Mouse (Mus musculus) heart, postnatal 36 days (tissue): ENCODE data around the gene L3mbtl4. TPM values are rescaled to one million over a fixed set of nuclear protein-coding genes. Genes with fewer than 3 reads are reported as not detected.

Experiments
- DNase-seq, 2 experiments: peaks; one replicate each; pipeline ENCODE4 v3.0.0; 2021 to 2022
- intact Hi-C: fragments of 180-260 bp; cut with DNase I; formaldehyde crosslinking; loops from one replicate; pipeline ENCODE4 v1.15.1; 2025
- total RNA-seq, 2 experiments: library from RNA; stranded (reverse); gene quantifications; 2 replicates each; pipeline ENCODE4 v1.2.3; 2021

L3mbtl4 gene
- total RNA-seq, 2 experiments from 2014 or later = not detected

DNA sequence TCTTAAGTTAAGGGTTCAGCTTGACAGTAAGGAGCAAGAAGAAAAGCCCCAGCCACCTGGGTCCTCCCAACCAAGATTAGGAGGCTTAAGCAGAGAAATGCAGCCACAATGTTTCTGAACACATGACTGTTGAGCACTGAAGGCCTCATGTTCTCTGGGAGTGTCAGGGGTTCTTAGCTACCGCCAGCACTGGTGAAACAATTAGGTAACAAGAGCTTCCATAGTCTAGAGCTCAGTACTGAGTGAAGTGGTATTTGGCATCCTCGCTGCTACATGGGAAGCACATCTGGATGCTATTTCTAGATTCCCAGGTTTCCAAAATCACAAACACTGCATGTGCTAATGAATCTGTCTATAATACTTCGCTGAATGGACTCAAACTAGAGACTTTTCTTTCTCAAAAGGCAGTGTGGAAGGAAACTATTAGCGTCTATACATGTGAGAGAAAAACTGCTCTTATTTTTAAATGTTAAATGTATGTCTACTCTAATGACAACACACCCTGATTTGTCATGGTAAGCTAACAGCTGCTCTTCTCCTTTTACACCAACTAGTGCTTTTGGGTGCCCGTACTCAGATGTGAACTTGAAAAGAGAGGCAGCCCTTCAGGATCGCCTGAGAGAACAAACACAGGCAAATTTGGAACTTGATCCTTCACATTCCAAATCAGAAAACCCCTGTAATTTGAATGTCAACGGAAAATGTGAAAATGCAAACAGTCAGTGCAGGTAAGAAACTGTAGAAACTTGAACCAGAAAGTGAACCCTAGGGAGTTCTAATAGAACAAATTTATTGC, 356.2 kb downstream of the L3mbtl4 start:
- no peak for DNase-seq
- intact Hi-C loops = no loop called here

DNA sequence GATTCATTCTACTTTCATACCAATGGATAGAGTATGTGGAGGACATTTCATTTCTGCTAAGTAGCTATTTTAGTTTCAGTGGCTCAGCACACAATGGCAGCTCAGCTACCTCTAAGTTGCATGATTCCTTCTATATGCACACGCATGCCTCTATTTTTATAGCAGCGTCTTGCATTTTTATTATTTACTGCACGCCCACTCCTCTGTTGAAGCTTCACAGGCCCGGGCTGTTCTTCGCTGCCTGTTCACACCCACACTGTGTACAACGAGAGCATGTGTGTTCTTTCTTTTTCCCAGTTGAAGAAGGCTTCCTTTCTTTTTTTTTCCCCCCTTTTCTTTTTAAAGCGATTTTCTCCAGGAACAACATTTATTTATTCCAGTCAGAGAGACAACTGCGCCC, 357.8 kb downstream of the L3mbtl4 start:
- no peak for DNase-seq
- intact Hi-C loops = no loop called here

GRCm38 (mm10) chr17:68640187-68640586, 366.6 kb downstream of the L3mbtl4 start:
- intact Hi-C loops = no loop called here

DNA sequence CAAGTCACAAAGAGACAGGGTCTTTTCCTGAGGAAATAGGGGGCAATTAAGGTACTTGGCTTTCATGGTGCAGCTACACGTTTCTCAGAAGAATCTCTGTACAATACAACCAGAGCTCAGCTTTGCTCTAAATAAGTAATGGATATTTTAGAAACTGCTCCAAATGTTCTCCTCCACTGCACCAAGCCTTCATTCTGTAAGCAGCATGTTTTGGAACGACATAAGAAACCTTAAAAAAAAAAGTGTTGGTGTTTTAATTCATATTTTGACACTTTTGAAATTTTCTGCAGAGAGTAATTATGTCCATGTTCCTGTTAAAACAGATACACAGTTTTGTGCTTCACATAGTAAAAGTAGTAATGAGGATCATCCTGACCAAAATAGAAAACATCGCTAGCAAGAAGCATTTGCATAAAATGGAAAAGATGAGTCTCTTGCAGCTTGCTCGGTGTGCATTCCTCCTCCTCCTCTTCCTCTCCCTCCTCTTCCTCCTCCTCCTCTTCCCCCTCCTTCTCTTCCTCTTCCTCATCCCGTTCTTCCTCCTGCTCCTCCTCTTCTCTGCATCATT, 369.0 kb downstream of the L3mbtl4 start:
- intact Hi-C loops = no loop called here
- DNase-seq = no peak

More at GRCm38 (mm10) chr17:68640187-68640586, 366.6 kb downstream of the L3mbtl4 start:
- DNase-seq = no peak

DNA sequence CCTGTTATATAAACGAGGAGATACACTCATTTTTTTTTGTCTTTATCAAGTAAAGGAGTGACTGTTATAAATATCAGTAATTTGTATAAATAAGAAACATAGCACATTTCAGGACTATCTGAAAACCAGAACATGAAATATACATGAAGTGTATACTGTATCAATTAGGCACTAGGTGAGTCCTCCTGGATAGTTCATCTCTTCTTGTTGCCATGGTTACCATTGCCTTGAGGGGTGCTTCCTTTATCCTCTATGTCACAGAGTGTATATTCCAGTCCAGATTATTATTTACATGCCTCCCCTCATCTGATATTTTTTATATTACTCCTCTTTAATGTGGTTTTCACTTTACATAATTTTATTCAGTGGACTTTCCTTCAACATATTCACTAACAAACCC, 392.9 kb downstream of the L3mbtl4 start:
- DNase-seq = no peak
- intact Hi-C loops = no loop called here

DNA sequence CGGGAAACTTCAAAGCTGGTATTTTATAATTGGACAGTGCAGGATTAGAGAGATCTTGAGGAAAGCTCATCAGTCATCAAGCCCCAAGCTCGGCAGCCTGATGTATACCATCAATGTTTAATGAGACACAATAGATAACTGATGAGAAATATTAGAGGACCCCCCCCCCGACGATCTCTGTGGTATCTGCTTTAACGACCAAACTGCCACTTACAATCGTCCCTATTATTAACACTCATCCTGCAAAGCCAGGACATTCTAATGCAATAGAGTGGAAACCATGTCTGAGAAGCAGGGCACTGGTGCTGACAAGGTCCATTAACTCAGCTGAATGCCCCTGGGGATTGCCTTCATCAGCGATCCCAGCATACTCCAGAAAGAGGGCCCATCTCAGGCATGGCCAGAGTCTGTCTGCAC, 398.5 kb downstream of the L3mbtl4 start:
- intact Hi-C loops = no loop called here
- no peak for DNase-seq

- DNase-seq = no peak
- intact Hi-C loops = no loop called here
These were observed 437.1 kb downstream of the L3mbtl4 start for GRCm38 (mm10) chr17:68710701-68711100.

DNA sequence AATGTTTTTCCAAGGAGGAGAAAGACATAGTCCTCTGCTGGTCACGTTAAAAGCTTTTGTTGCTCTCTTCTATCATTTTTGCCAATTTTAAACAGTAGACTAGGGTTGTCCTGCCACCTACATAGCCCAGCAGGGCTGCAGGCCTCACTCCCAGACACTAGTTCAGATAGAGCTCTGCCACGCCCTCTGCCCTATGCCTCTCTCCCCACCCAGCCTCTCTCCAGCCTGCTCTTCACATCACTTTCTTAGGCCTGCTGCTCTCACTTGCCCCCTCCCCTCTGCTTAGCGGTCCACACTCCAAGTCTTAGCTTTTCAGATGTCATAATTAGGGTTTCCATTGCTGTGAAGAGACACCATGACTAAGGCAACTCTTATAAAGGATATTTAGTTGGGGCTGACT, 437.8 kb downstream of the L3mbtl4 start:
- DNase-seq = no peak
- intact Hi-C loops = no loop called here

- intact Hi-C loops = no loop called here
- DNase-seq = peak in 1 of 2 experiments; percentile 8
These were observed 474.7 kb downstream of the L3mbtl4 start for GRCm38 (mm10) chr17:68748296-68748695.

DNA sequence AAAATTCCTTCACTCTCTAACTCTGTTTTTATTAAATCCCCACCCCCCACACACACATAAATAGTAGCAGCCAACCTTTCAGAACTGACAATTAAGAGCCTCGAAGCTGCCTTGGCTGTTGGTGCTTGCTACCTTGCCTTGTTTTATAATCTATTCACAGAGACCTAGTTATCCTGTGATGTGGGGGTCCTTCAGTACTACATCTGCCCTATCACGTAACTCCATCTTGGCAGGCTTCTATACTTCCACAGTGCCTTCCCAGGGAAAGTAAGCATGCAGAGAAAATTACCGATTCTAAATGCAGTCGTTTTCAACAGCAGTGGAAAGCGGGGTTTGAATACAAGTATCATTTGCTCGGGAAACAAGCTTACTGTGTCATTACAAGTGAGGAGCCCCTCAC, 476.9 kb downstream of the L3mbtl4 start:
- no peak for DNase-seq
- intact Hi-C loops = no loop called here

DNA sequence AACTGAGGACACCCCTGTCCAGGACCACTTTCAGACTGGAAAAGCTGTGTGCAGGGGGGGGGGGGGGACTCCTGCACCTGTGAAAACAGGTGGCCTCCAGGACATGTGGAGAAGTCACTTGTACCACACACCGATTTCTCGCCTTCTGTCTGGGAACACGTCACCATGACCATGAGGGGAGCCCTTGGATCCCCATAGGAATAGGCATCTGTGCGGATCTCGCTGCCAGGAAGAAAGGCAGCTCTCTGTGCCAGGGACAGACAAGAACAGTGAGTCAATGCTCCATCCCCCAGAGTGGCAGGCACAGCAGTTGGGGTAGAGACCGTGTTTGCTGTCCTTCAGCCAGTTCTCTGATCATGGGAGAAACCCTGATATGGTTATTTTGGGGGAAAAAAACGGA, 479.5 kb downstream of the L3mbtl4 start:
- intact Hi-C loops = no loop called here

GRCm38 (mm10) chr17:68754789-68755188, 481.2 kb downstream of the L3mbtl4 start:
- intact Hi-C loops = no loop called here

More for the DNA sequence above, 479.5 kb downstream of the L3mbtl4 start:
- DNase-seq = no peak

GRCm38 (mm10) chr17:68758428-68758827, 484.8 kb downstream of the L3mbtl4 start:
- intact Hi-C loops = no loop called here
- no peak for DNase-seq

More at GRCm38 (mm10) chr17:68754789-68755188, 481.2 kb downstream of the L3mbtl4 start:
- no peak for DNase-seq

- no peak for DNase-seq
- intact Hi-C loops = no loop called here
These were observed 485.3 kb downstream of the L3mbtl4 start for GRCm38 (mm10) chr17:68758936-68759335.

- intact Hi-C loops = no loop called here
- DNase-seq = no peak
These were observed 486.4 kb downstream of the L3mbtl4 start for GRCm38 (mm10) chr17:68759978-68760377.

DNA sequence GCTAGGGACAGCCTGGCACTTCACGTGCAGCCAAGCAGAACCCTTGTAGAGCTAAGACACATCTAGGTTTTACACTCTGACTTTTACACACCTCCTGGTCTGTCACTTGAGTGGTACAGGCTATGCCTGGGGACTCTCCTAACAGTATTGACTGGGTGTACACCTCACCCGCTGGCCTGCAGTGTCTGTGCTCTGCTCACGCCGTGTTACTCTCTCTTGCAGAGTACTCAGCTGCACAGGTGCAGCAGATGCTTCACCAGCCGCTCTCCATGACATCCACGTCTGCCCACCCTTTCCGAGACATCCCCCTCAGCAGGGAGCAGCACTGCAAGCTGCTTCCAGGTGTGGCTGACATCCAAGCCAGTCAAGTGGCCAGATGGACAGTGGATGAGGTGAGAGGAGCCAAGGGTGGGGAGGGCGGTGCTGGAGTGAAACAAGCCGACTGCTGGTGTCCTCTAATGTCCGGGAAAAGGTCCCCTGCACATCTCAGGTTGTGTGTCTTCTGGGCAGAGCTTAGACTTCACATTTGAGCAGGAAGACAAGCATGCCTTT, 490.8 kb downstream of the L3mbtl4 start:
- no peak for DNase-seq
- intact Hi-C loops = no loop called here

GRCm38 (mm10) chr17:68769561-68769960, 496.0 kb downstream of the L3mbtl4 start:
- intact Hi-C loops = no loop called here
- DNase-seq = no peak

DNA sequence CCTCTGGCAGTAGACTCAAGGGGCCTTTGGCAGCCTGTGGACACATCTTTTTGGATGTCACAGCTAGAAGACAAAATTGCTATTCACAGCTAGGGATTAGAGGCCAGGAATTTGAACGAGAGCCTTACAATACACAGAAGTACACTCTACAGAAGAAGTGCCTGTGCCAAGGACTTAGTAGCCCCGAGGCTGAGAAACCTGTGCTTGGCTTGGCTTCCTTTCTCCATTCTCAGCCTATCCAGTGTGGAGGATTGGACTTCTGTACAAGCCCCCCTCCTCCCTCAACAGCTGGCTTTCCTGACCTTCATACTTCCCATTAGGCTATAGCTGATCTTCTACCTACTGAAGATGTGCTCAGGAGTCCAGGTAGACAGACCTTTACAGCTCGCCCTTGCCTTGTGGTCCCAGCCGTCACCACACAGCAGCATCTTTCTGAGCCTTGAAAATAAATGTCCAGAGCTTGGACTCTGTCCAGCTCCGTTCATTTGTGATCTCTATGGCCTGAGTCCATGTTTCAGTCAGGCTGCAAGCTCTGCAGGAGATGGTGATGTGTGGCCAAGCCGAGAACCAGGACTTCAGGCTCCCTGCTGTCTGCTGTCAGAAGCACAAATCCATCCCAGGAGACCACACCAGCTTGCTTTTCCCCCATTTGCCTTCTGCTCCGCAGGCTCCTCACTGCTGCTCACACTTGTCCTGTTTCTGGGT, 497.6 kb downstream of the L3mbtl4 start:
- intact Hi-C loops = no loop called here
- DNase-seq = no peak

DNA sequence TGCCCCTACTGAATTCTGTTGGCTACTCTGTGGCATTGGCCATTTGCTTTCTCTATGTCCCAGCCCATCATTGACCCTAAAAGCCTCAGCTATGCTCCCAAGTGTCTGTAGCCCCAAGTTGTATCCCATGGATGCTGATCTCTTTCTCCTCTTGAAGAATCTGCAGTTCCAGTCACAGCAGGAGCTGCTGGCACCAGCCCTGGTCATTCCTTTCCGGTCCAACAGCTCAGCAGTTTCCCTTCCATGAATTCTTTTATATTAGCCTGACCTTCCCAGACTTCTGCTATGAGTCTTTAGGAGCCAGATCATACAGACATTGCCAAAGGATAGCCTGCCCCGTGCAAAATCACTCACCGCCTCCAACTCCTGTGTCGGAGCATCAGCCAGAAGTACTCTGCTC, 520.1 kb downstream of the L3mbtl4 start:
- intact Hi-C loops = no loop called here
- no peak for DNase-seq

GRCm38 (mm10) chr17:68826323-68826722, 552.7 kb downstream of the L3mbtl4 start, which contains the start of gene Tmem200c:
Gene Tmem200c, plus strand, starts transcription at chr17:68826623.
- DNase-seq = no peak
- intact Hi-C loops = no loop called here
